Mouse (Mus musculus) E14TG2a.4 (cell line): ENCODE results near the gene Sgtb.

Source experiments
- CTCF ChIP-seq: conservative IDR thresholded peaks from 2 replicates; pipeline ENCODE4 v1.5.1; 2014; ENCODE audit warnings: low read length
- NANOG ChIP-seq: IDR thresholded peaks from 2 replicates; pipeline ENCODE4 v1.6.1; 2014; ENCODE audit warnings: borderline replicate concordance, low read length, mixed read lengths

- TF ChIP-seq CTCF: no peak
- TF ChIP-seq NANOG: no peak
These were observed 77.8 kb downstream of the Sgtb start for GRCm38 (mm10) chr13:104187357-104187756.
